Mouse (Mus musculus): Measurements from ENCODE around the gene Arsk. TPM values are rescaled to one million over a fixed set of nuclear protein-coding genes. Genes with fewer than 3 reads are reported as not detected.

Arsk gene
- 2.3 and 5.0 TPM in 2 replicates for total RNA-seq (2015; ENCODE audit: low replicate concordance)
- total RNA-seq (2017; ENCODE audit: low replicate concordance) = 4.5 and 5.5 TPM in 2 replicates

DNA sequence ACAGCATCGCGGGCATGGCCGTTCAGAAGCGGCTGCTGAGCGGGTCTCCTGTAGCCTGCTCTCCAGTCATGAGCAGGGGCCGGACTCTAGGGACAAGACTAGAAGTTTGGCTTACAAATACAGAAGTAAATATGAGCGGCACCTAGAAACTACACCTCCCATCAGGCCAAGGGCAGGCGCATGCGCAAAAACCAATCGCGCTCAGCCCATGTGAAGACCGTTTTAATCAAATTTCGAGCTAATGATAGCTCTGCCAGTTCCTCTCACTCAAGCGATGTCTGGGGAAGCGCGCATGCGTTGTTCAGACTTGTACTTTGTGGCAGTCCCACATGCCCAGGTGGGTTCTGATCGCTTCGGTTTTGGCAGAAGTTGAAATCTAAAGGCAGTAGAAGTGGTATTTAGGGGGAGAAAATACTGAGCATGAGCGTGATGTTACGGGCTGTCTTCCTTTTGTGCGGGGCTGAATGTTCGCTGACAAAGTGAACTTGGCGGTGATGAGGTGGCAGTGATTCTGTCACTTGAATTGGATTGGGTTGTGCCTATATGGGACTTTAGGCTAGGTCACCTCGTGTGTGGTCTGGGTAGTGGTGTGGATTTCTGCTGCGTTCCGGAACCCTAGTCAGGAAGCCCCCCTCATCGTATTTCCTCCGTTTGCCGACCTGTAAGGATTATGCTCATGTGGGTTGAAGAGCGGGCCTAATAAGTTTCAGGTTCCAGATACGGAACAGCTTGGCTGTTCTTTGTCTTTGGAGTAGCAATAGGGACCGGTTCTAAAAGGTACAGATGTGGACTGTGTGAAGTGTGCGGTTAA is at the start of gene Arsk, which contains the start of gene Ttc37:
TSS of gene Arsk (minus strand) at position 168 of the 811 bp plus-strand sequence.
TSS of gene Ttc37 (plus strand) at position 242 of the 811 bp plus-strand sequence.
- ATAC-seq (replicated peaks; ENCODE audit: low FRiP score, poor library complexity, severe bottlenecking) = peak; percentile 94

DNA sequence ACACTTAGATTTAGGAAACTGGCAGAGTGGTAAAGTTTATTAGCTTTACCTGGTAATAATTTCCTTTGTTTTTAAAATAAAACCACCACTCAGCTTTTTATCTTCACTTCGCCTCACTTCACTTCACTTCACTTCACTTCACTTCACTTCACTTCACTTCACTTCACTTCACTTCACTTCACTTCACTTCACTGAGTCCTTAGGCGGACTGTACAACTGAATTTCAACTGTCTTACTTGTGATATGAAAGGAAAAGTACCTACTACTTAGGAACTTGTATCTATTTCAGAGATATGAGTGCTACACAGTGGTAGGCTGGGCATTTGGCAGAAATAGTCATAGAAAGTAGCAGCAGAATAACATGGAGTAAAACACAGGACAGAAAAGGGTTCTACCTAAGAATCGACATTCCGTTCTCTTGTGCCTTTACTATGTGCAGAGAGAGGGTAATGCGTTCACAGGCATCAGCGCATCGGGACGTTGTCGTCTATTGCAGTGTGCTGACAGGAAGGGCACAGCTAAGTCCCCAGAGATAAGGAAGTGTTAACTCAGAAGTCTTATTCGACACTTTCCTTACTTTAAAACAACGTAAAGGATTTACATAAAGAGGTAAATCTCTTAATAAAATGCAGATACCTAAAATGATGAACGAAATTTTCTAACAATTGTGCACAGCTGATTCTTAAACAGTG is 42.8 kb upstream of the Arsk start:
- no peak for ATAC-seq (replicated peaks; ENCODE audit: low FRiP score, poor library complexity, severe bottlenecking)

DNA sequence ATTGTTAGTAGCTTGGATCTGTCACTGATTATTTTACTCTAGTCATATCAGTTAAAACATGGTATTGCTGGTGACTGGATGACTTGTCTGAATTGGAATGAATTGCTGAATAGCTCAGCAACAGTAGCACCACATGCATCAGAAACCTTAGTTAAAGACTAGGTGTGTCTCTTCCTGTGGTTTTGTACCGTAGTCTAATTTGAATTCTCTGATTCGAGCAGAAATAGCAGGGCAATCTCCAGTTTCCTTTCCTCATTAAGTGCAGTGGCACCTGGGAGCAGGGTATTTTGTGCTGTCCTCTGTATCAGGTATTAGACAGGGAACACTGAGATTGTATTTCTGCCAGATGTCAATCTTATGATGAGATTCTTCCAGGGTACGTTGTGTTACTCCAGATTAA is 40.4 kb upstream of the Arsk start:
- ATAC-seq (replicated peaks; ENCODE audit: low FRiP score, poor library complexity, severe bottlenecking) = no peak

DNA sequence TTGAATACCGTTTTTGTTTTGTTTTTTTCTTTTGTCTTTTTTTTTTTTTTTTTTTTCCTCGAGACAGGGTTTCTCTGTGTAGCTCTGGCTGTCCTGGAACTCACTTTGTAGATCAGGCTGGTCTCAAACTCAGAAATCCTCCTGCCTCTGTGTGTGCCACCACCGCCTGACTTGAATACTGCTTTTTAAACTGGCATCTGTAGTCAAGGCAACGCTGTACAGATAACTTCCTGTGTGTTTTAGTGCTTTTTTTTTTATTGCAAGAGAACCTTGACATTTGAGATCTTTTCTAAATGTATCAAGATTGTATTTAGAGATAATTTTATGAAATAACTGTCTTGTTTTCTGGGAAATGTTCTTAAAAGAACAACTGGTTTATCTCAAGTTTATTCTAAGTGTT is 34.0 kb upstream of the Arsk start:
- no peak for ATAC-seq (replicated peaks; ENCODE audit: low FRiP score, poor library complexity, severe bottlenecking)

DNA sequence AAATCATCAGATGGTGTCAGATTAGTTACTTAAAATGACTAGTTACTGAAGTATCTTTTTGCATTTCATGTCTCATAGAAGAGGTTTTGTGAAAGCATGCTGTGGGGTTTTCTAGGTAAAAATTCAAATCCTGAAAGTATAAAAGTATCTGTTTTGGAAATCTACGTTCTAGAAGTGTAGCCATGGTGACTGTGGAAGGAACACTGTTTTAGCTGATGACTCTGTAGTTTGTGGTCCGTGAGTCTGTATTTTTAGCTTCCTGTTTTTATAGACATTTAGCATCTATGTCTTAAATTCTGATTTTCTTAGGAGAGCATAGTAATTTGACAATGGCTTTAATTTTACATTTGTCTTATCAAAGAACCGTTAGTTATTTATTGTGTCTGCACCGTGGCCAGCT is 30.3 kb upstream of the Arsk start:
- no peak for ATAC-seq (replicated peaks; ENCODE audit: low FRiP score, poor library complexity, severe bottlenecking)

DNA sequence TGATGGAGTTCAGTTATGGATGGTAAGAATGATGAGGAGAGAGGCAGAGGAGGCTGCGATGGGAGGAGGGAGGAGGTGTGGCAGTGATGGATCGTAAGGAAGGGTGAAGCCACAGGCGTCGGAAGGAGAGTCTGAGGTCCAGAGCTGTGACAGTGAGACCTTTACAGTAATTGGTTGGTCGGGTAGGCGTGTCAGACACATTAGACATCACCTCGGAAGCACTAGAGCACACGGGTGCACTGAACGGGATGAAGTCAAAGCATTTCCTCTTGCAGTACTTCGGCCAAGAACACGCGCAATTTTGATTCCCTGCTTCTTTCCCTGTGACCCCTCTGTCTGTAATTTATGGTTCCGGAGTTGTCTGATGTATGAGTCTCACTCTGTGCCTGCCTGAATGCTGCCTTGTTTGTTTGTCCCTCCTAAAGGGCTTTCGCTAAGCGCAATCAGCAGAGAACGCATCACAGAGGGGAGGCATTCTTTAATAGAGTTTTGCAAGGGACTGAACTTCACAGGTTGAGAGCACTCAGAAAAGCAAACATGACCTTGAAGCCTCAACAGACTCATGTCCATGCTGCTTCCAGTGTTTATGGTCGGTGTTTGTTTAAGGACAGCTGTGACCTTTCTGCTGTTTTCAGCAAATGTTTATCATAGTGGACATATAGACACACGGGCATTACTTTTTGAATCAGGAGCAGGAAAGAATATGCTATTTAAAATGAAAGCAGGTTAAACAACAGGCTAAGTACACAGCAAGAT is 10.8 kb upstream of the Arsk start:
- ATAC-seq (replicated peaks; ENCODE audit: low FRiP score, poor library complexity, severe bottlenecking) = no peak

DNA sequence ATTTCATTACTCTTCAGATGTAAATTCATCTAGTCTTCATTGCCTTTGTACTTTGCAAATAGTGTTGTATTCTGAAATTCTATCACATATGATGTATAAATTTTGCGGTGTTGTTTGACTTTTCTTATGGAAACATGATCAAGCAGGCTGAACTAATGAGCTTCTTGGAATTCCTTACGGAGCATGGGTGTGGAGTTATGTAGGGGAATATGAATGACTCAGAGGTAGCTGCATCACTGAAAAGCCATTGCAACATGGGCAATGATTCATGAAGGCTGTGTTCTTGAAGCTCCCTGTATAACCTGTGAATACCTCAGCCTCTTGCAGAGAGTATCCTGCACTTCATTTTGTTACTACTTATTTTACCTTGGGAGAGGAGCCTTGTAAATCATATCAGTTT is 3.5 kb upstream of the Arsk start:
- ATAC-seq (replicated peaks; ENCODE audit: low FRiP score, poor library complexity, severe bottlenecking) = no peak

DNA sequence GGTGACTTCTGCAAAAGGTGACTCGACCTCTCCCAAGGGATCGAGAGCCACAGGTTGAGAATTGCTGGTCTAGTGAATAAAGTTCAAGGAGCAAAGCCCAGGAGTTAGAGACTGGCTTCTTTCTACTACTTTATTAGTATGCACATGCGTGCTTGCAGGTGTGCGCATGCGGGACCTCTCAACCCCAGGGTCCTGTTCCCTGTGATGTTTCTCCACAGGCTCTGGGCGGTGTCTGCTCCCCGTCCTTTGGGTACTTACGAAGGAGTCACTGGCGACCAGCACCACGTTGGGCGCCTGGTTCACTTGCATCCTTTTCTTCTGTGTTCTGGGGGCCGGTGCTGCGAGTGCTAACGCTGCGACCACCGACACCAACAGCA is 356 bp downstream of the Arsk start:
- peak; percentile 77 for ATAC-seq (replicated peaks; ENCODE audit: low FRiP score, poor library complexity, severe bottlenecking)

DNA sequence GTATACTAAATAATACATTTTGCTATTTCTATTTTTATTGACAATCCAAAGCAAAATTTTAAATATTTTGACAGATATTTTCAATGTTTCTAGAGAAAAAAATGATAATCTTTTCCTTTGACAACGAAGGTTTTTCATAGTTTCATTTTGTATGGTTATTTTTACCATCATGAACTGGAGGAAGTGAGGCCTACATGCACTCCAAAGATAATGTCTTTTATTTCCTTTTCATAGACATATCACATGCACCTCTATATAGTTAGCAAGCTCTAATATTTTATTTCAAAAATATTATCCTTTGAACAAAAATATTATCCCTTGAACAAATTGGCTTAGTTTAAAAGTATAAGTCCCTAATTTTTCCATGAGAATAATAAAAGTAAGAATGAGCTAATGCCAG is 24.1 kb downstream of the Arsk start:
- no peak for ATAC-seq (replicated peaks; ENCODE audit: low FRiP score, poor library complexity, severe bottlenecking)

DNA sequence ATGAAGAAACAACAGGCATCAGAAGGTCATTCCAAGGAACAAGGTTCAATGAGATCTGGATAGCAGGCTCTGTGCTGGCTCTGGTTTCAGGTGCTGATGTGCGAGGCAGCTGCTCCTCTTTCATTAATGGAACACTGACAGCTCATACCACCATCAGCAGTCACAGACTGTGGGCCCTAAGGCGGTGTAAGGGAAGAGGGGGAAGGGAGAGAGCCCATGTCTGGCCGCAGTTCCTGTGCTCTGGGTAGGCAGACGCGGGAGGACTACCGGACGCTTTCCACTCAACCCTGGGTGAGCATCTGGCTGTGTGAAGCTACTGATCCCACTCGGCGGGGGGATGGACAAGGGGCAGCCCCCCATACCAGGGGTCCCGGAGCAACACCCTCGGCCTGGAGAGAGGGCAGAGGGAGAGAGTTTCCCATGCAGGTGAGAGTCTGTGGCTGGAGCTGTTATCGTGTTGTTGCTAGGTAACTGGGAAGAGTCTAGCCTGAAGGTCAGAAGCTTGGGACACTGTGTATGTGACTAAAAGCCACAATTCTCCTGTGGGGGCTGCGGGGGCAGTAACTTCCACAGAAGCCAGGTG is 34.0 kb downstream of the Arsk start:
- no peak for ATAC-seq (replicated peaks; ENCODE audit: low FRiP score, poor library complexity, severe bottlenecking)

DNA sequence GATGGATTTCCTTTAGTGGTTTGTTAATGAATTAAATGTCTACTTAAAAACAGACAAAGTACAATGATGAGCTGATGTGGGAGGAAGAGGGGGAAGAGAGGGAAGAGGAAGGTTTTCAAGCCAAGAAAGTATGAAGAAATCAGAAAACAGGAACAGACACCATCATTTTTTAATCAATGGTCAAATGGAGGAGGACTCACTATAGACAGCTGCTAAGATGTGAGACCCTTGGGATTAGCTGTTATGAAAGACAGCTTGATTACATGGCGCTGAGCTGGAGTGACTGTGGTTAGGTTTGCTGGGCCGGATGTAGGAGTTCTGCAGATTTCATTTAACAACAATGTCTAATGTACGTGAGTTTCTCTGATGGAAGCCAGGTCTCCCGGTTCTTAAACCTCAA is 34.9 kb downstream of the Arsk start:
- no peak for ATAC-seq (replicated peaks; ENCODE audit: low FRiP score, poor library complexity, severe bottlenecking)

DNA sequence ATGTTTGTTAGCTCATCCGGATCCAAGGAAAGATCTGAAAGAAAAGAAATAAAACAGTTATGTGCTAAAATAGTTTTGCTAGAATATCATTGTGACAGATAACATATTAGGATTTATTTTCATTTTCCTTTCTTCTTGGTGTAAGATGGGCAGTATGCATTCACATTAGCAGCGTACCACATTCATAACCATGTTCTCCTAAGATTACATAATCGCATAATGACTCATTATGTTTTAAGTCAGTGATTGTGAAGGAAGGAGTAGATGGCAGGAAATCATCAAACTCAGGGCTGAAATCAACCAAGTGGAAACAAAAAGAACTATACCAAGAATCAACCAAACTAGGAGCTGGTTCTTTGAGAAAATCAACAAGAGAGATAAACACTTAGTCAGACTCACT is 35.9 kb downstream of the Arsk start:
- ATAC-seq (replicated peaks; ENCODE audit: low FRiP score, poor library complexity, severe bottlenecking) = no peak

DNA sequence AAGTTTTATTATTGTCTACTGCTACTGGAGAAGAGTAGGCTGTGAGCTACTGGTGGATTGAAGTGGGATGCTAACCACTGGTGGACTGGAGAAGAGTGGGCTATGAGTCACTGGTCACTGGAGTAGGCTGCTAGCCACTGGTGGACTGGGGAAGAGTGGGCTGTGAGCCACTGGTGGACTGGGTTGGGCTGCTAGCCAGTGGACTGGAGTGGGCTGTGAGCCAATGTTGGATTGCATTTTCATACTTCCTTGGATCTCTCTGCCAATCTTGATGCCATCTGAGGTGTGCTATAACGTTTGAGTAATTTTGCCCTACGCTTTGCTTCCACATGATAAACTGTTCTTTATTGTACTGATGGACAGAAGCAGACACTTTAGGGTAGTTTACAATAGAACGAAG is 36.3 kb downstream of the Arsk start:
- ATAC-seq (replicated peaks; ENCODE audit: low FRiP score, poor library complexity, severe bottlenecking) = no peak

DNA sequence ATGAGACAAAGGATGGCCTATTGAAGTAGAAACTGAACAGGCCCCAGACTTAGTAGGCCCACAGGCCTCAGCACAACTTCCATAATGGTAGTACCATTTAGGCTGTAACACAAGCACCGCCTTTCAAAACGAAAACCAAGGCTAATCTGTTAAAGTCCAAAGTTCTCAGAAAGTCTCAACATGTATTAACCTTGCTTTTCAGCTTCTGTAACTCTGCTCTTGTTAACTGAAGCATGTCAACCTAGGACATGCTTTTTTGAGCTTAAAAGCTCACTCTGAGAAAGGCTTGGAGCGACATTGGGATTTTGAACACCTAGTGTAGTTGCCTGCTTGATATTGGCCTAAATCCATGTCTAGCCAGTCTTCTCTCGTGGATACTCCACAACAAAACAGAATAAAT is 38.9 kb downstream of the Arsk start:
- ATAC-seq (replicated peaks; ENCODE audit: low FRiP score, poor library complexity, severe bottlenecking) = no peak

DNA sequence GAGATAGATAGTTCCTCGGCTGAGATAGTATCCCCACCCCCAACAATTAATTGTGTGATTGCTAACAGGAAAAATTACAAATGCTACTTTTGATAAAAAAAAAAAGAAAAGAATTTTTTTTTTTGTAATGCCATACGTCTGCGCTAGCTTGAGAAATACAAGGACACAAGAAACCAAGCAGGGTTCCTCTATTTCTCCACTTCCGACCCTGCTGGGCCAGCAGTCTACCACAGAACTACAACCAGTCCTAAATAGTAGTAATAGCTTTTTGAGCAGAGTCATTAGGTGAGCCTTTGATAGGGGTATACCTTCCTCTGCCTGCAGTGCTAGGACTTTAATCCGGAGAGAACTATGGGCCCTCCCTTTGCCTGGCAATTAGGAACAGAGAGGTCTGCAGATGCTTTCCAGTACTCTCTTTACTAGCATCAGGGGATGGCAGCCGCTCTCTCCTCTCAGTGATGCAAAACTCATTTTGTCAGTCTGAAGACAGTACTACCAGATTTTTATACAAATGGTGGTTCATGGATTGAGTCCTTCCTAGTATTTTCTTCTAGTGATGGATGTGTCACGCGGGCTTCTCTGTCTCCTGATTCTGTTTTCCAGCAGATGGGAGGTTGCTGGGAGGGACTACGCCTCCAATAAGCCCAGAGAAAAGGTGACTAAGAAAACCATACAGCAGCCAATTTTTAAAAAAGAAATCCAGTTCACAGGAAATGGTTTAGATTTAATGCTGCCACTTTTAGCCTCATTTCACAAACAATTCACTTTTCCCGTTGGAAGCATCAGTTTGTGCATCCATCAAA is 41.0 kb downstream of the Arsk start:
- ATAC-seq (replicated peaks; ENCODE audit: low FRiP score, poor library complexity, severe bottlenecking) = no peak

DNA sequence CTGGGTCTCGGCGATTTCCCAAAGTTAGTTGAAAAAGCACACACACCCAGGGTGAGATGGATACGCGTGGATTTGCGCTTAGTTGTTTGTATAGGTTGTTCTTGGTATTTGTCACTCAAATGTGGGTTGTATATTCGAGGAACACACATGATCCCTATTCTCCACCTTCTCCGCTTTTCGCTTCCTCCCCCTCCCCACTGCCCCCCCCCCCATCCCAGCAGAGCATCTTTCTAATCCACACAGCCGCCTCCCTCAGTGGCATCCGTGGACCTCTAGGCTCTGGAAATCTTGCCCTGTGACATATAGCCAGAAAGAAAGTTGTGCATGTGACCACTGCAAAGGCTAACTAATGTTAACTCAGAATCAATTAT is 41.6 kb downstream of the Arsk start, which contains the start of gene Gpr150:
TSS of gene Gpr150 (minus strand) at position 101 of the 371 bp plus-strand sequence.
- no peak for ATAC-seq (replicated peaks; ENCODE audit: low FRiP score, poor library complexity, severe bottlenecking)

DNA sequence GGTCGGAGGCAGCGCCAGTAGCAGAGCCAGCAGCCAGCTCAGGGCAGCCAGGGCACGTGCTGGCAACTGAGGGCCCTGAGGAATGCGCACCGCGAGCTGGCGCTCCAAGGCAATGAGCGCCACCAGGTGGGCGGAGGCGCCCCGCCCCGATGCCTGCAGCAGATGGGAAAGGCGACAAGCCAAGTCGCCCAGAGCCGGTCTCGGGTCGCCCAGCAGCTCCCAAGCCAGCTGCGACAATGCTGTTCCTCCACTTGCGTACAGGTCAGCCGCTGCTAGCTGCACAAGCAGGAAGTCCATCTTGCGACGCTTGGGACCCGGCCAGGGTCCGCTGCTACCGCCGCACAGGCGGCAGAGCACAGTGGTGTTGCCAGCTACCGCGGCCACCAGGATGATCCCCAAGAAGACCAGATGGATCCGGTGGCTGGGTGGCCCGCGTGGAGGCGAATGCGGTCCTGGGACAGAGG is 42.2 kb downstream of the Arsk start:
- ATAC-seq (replicated peaks; ENCODE audit: low FRiP score, poor library complexity, severe bottlenecking) = peak; percentile 84

DNA sequence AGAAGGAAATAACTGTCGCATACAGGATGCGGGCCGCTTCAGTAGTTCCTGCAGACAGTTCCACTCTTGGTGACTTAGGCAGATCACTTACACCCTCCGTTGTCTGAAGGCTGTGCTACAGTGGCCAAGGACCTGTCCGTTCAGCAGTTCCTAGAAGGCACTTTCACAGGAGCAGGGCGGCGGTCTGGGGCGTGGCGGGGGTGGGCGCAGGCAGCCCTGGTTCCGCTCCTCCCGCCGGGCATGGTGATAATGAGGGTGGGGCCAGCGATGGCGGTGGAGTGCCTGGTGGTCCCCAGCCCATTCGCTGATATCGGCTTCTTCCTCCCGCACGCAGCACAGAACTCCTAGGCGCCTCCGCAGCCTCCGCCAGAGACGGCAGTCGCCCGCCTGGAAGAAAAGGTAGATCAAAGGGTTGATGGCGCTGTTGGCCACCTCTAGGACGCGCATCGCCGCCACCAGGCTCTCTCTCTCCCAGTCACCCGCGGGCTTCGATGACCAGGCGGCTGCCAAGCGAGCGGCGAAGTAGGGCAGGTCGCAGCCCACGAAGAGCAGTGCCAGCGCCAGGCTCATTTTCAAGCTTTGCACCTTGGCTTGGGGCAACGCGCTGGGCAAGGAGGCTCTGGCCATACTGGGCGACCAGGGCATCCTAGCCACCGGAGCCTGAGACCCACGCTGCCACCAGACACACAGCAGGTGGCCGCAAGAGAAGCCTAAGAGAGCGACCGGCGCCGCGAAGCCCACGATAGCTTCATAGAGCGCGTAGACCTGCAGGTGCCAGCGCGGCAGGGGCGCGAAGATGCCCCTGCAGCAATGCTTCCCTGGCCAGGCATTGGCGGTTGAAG is 42.8 kb downstream of the Arsk start:
- ATAC-seq (replicated peaks; ENCODE audit: low FRiP score, poor library complexity, severe bottlenecking) = peak; percentile 72

All from erythroblast, adult 5-6 weeks (primary cell).